Mouse (Mus musculus): ENCODE measurements around the gene Myl9.
A peak's percentile ranks its signal among the peaks of the same experiment; 100 is the strongest.

Gene Myl9

DNA sequence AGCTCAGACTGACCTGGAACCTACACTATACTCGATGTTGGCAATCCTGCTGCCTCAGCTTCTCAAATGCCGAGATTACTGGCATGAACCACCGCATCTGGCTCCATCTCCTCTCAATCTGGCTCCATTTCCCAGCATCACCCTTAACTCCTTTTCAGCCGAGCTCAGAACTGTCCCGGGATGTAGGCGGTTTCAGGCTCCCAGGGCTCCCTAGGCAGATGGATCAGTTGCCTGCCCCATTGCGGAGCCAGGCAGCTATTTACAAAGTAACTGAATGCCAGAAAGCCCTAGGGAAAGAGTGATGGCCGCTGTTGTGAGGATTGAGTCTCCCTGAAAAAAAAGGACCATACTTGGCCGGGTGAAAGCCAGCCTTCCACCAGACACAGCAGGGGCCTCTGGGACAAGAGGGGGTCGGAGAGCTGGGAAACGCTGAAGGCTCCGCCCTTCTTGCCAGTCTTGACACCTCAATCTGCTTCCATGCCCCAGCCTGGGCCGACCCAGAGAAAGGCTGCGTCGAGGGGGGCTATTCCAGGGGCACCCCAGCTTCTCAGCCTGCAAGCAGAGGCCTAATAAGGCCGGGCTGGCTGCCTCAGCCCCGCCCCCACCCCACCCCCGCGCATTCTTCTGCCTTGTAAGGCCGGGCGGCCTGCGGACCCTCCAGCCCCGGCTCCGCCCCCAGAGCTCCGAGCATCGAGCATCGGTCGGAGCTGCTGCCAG lies at the start of gene Myl9:
Gene Myl9 (plus strand): TSS at position 683 of the 717 bp plus-strand sequence.
- DNase-seq = peak; percentile 65 to 78

- DNase-seq = no peak
These were observed 48.9 kb upstream of the Myl9 start for GRCm38 (mm10) chr2:156726344-156726743.

DNA sequence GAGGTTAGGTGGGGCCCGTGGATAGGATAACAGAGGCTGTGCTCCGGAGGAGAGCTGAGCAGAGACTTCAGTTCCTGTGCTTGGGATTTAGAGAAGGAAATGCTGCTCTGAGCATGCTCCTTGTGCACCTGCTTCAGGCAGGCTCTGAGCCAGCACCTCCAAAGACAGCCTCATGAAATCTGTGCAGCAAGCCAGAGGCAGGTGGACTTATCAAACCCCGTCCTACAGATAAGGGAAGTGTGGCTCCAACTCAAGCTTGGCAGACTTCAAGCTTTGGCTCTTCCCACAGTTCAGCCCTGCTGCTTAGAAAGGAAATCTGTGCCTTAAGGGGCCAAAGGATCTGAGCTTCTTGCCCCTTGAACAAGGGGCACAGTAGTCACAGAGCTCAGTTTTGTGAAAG lies 48.3 kb upstream of the Myl9 start:
- no peak for DNase-seq

- DNase-seq = no peak
These were observed 45.4 kb upstream of the Myl9 start for GRCm38 (mm10) chr2:156729537-156730469.

- peak in 1 of 2 experiments; percentile 56 for DNase-seq
These were observed 44.7 kb upstream of the Myl9 start for GRCm38 (mm10) chr2:156730501-156730921.

- no peak for DNase-seq
These were observed 43.6 kb upstream of the Myl9 start for GRCm38 (mm10) chr2:156731592-156731991.

DNA sequence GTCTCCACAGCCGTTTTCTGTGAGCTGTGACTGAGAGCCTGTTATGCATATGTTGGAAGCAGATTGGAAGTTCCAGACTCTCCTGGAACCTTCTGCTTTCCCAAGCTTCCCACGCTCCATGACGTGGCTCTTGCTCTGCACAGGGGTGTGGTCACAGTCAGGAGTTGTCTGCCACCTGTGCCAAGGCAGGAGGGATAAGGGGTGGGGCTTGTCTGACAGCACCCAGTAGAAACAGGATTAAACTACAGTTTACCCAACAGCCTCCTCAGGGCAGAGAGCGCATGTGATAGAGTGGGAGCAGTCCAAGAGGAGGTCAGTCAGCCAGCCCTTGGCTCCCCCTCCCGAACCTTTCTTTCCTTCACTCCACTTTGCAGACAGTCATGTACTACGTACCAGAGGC lies 43.1 kb upstream of the Myl9 start:
- DNase-seq = peak; percentile 87 to 95

DNA sequence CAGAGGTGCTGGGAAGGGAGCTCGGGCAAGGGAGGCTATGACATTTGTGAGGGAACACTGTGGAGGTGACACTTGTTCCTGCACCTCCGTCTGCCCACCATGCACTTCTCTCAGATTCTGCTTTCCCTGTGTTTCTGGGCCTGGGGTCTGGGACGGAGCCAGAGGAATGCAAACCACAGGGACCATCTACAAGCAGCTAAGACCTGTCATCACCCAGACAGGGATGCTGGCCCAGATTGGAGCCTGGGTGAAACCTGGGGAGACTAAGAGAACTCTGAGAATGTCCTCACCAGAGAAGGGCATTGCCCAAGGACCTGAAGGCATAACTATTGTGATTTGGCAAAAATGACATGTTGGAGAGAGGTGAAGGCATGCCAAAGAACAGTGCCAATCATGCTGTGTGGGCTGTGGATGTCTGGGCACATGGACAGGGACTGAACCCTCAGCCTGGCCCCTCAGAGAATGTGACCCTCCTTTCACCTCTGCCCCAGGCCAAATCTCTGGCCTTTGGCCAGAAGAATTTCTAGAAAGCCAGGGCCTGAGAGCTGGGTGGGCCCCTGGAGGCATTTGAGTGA lies 39.4 kb upstream of the Myl9 start:
- no peak for DNase-seq

DNA sequence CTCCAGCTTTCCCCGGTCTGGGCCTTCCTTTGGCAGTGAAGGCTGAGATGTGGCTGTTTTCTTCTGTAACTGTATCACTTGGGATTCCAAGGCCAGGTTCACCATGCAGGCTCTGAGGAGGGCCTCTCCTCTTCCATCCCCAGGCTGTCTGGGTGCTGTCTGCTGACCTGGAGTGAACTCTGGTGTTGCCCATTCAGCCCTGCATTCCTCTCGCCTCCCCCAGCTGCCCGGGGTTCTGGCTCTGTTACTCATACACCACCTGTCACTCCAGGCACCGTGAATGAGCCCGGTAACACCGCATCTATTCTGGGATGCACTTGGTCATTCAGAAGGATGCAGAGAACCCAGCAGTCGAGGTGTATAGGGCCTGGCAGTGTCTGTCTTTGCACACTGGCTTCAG lies 38.4 kb upstream of the Myl9 start:
- DNase-seq = peak; percentile 38 to 75

- peak in 1 of 2 experiments; percentile 40 for DNase-seq
These were observed 37.2 kb upstream of the Myl9 start for GRCm38 (mm10) chr2:156737976-156738375.

- no peak for DNase-seq
These were observed 34.0 kb upstream of the Myl9 start for GRCm38 (mm10) chr2:156741265-156741664.

DNA sequence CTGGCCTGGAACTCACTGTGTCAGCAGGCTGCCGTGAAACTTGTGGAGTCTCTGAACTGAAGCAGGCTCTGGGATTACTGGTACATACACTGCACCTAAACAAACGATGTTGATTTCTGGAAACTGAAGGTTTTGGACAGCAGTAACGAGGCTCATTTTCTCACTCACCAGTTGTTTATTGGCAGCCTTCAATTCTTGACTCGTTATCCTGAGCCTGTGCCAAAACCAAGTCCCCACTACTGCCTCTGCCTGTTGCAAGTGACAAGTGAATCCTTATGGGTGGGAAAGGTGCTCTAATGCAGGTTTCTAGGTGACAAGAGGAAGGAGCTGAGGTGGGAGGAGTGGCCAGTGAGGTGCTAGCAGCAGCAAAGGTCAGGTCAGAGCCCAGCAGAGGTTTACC lies 33.2 kb upstream of the Myl9 start:
- DNase-seq = no peak

DNA sequence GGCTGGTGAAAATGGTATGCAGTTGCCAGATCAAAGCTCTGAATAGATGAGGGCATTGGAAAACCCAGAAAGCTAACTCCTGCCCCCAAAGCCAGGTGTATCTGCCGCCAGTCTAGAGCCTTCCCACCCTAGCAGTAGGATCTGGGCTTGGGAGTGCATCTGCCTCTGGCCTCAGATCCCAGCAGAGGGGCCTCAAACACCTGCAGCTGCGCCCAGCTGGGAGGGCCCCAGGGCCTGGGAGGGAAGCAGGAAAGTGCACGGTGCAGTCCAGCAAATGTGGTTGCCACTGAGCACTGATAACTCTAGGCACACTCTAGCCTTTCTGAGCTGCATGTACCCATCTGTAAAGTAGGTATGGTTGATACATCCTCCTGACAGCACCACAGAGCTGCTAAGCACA lies 32.0 kb upstream of the Myl9 start:
- DNase-seq = no peak

GRCm38 (mm10) chr2:156744414-156744813 lies 30.8 kb upstream of the Myl9 start:
- no peak for DNase-seq

GRCm38 (mm10) chr2:156747315-156747714 lies 27.9 kb upstream of the Myl9 start:
- no peak for DNase-seq

GRCm38 (mm10) chr2:156749687-156750086 lies 25.5 kb upstream of the Myl9 start:
- DNase-seq = no peak

- DNase-seq = no peak
These were observed 18.3 kb upstream of the Myl9 start for GRCm38 (mm10) chr2:156756937-156757336.

- DNase-seq = peak in 1 of 2 experiments; percentile 27
These were observed 14.2 kb upstream of the Myl9 start for GRCm38 (mm10) chr2:156760843-156761505.

- DNase-seq = peak in 1 of 2 experiments; percentile 35
These were observed 13.5 kb upstream of the Myl9 start for GRCm38 (mm10) chr2:156761521-156762278.

DNA sequence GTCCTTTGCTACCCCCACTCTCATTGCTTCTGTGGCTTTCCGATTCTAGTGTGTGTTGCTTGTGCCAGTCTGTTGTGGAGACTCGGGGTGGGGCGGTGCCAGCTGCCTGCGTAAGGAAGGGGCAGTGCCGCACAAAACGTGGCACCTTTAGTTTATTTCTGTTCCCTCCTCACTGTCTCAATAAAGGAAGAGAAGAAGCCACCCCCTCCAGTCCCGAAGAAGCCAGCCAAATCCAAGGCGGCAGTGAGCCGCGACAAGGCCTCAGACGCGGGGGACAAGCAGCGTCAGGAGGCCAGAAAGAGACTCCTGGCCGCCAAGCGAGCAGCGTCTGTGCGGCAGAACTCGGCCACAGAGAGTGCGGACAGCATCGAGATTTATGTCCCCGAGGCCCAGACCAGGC lies 12.7 kb upstream of the Myl9 start:
- DNase-seq = no peak

DNA sequence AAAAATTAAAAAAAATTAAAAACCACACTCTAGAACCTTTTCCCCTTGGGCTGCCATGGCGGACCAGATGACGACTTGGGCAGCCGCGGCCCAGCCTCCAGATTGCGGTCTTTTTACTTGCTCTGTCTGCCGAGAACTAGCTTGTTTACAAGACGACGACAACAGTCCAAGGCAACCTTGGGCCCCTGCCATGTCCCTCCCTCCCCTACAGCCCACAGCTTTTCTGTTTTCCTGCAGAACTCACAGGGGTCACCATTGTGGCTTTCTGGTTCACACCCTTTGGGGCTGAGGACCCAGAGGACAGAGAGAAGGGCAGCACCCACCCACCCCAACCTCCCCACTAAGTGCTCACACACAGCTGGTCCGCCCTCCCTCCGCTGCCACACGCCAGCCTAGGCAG lies 12.1 kb upstream of the Myl9 start:
- DNase-seq = peak; percentile 80 to 86

DNA sequence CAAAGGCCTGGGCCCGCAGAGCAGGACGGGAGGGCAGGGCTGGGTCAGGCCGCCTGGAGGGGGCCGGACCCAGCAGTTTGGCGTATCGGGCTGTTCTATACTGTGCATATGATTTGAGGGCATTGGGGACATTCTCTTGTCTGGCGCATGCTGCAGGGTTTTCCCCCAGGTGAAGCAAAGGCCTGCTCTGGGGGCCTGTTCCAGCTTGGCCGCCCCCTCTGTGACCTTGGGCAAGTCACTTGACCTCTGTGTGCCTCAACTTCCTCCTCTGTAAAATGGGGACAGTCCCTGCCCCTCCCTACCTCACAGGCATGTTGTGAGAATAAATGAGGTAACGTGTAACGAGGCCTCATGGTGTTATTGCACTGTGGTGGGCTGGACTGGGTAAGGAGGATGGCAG lies 11.2 kb upstream of the Myl9 start:
- no peak for DNase-seq

All from kidney, postnatal 25 days (tissue).